Mouse (Mus musculus): ENCODE measurements around the gene Sh3bgrl2. TPM values are rescaled to one million over a fixed set of nuclear protein-coding genes. Genes with fewer than 3 reads are reported as not detected.

Sh3bgrl2 gene
- polyA plus RNA-seq, 1 experiment, result 5.8 TPM

DNA sequence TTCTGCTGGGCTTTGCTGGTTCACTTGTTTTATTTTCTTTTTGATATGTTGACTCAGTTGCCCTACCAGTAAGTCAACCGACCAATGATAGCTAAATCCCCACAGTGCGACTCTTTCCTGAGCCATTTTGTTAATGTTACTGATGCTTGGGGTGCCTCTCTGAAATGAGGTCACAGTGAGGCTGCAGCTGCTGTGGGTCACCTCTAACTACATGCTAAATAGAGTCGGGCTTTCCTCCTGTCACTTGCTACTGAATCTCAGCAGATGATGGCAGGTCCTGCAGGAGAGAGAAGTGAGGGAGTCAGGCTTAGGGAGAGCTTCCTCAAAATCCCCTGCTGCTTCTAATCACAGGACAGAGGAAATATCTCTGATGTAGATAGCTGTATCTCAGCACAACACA, 100.6 kb downstream of the Sh3bgrl2 start:
- Histone ChIP-seq H3K27ac (ENCODE audit: control insufficient read depth, insufficient read depth, low read depth, low read length) (no peak overlapping the region), H3K4me3 (ENCODE audit: control insufficient read depth, low read depth, low read length) (no peak overlapping the region), H3K36me3 (ENCODE audit: control insufficient read depth, insufficient read depth, low read length) (no peaks in the 10 kb centered on the region), H3K4me1 (ENCODE audit: control insufficient read depth, insufficient read depth, low read length) (peaks cover 3% of the 10 kb centered on the region; the same call in 1 of the 2 replicates), H3K27me3 (ENCODE audit: control insufficient read depth, insufficient read depth, low read length) (no peaks in the 10 kb centered on the region)
- no peak for TF ChIP-seq CTCF (IDR thresholded peaks at IDR 0.05; ENCODE audit: control insufficient read depth, insufficient read depth, insufficient replicate concordance, low read depth, low read length)
- no peak for TF ChIP-seq POLR2A (IDR thresholded peaks at IDR 0.05; ENCODE audit: control insufficient read depth, low read depth, low read length)

DNA sequence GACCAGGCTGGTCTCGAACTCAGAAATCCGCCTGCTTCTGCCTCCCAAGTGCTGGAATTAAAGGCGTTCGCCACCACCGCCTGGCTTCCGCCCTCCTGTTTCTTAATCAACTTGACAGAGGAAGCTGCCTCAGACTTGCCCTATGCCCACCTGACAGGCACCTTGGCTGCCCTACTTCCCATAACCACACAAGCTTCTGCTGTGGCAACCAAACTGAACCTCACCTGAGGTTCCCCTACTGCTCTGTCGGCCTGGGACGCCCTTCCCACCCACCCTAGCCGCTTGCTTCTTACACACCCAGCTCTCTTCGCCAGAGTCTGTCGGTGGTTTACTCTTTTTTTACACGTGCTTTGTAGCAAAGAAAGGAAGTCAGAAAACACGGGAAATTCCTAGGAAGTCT, 103.9 kb downstream of the Sh3bgrl2 start:
- Histone ChIP-seq H3K4me1 (ENCODE audit: control insufficient read depth, insufficient read depth, low read length) (peaks cover 3% of the 10 kb centered on the region; the same call in 1 of the 2 replicates), H3K27ac (ENCODE audit: control insufficient read depth, insufficient read depth, low read depth, low read length) (no peak overlapping the region), H3K4me3 (ENCODE audit: control insufficient read depth, low read depth, low read length) (no peak overlapping the region), H3K36me3 (ENCODE audit: control insufficient read depth, insufficient read depth, low read length) (no peaks in the 10 kb centered on the region), H3K27me3 (ENCODE audit: control insufficient read depth, insufficient read depth, low read length) (no peaks in the 10 kb centered on the region)
- TF ChIP-seq CTCF (IDR thresholded peaks at IDR 0.05; ENCODE audit: control insufficient read depth, insufficient read depth, insufficient replicate concordance, low read depth, low read length) (no peak), POLR2A (IDR thresholded peaks at IDR 0.05; ENCODE audit: control insufficient read depth, low read depth, low read length) (no peak)

DNA sequence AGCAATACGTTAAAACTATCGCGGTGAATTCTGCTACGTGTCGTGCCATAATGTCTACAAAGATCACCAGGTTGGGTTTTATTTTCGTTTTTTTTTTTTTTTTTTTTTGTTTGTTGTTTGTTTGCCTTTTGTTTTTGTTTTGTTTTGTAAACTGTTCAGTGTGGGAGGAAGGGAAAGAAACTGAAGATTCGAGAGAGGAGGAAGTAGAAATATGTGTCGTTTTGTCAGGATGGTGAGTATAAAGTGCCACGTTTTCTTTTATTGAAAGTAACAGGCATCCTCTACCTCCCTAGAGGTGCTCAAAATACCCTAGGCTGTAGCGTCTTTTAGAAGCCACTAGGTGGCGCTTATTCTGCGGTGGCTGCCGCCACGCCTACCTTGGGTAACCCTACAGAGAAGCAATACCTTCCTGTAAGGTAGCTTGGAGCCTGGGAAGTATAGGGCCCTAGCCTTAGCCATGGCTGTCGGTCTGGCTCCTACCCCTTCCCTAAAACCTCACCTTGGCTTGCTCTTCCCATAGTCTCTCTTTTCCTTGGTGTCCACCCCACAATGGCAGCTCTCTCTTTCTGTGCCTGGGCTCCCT, 104.6 kb downstream of the Sh3bgrl2 start:
- Histone ChIP-seq H3K27me3 (ENCODE audit: control insufficient read depth, insufficient read depth, low read length) (no peaks in the 10 kb centered on the region), H3K4me3 (ENCODE audit: control insufficient read depth, low read depth, low read length) (peak overlapping the region; percentile 29), H3K36me3 (ENCODE audit: control insufficient read depth, insufficient read depth, low read length) (no peaks in the 10 kb centered on the region), H3K4me1 (ENCODE audit: control insufficient read depth, insufficient read depth, low read length) (peaks cover 3% of the 10 kb centered on the region; the same call in 1 of the 2 replicates), H3K27ac (ENCODE audit: control insufficient read depth, insufficient read depth, low read depth, low read length) (no peak overlapping the region)
- TF ChIP-seq CTCF (IDR thresholded peaks at IDR 0.05; ENCODE audit: control insufficient read depth, insufficient read depth, insufficient replicate concordance, low read depth, low read length) (peak; percentile 81; the same call in 1 of the 2 replicates), POLR2A (IDR thresholded peaks at IDR 0.05; ENCODE audit: control insufficient read depth, low read depth, low read length) (no peak)

- Histone ChIP-seq H3K27me3 (ENCODE audit: control insufficient read depth, insufficient read depth, low read length) (no peaks in the 10 kb centered on the region), H3K4me3 (ENCODE audit: control insufficient read depth, low read depth, low read length) (no peak overlapping the region), H3K4me1 (ENCODE audit: control insufficient read depth, insufficient read depth, low read length) (peaks cover 3% of the 10 kb centered on the region; the same call in 1 of the 2 replicates), H3K27ac (ENCODE audit: control insufficient read depth, insufficient read depth, low read depth, low read length) (no peak overlapping the region), H3K36me3 (ENCODE audit: control insufficient read depth, insufficient read depth, low read length) (no peaks in the 10 kb centered on the region)
- TF ChIP-seq POLR2A (IDR thresholded peaks at IDR 0.05; ENCODE audit: control insufficient read depth, low read depth, low read length) (no peak), CTCF (IDR thresholded peaks at IDR 0.05; ENCODE audit: control insufficient read depth, insufficient read depth, insufficient replicate concordance, low read depth, low read length) (no peak)
These were observed 106.5 kb downstream of the Sh3bgrl2 start for GRCm38 (mm10) chr9:83654601-83655000.

- Histone ChIP-seq H3K27ac (ENCODE audit: control insufficient read depth, insufficient read depth, low read depth, low read length) (no peak overlapping the region), H3K36me3 (ENCODE audit: control insufficient read depth, insufficient read depth, low read length) (no peaks in the 10 kb centered on the region), H3K27me3 (ENCODE audit: control insufficient read depth, insufficient read depth, low read length) (no peaks in the 10 kb centered on the region), H3K4me1 (ENCODE audit: control insufficient read depth, insufficient read depth, low read length) (peaks cover 3% of the 10 kb centered on the region; the same call in 1 of the 2 replicates), H3K4me3 (ENCODE audit: control insufficient read depth, low read depth, low read length) (no peak overlapping the region)
- TF ChIP-seq POLR2A (IDR thresholded peaks at IDR 0.05; ENCODE audit: control insufficient read depth, low read depth, low read length) (no peak), CTCF (IDR thresholded peaks at IDR 0.05; ENCODE audit: control insufficient read depth, insufficient read depth, insufficient replicate concordance, low read depth, low read length) (no peak)
These were observed 109.0 kb downstream of the Sh3bgrl2 start for GRCm38 (mm10) chr9:83656960-83657651.

GRCm38 (mm10) chr9:83657652-83658002, 109.5 kb downstream of the Sh3bgrl2 start:
- no peak for TF ChIP-seq POLR2A (IDR thresholded peaks at IDR 0.05; ENCODE audit: control insufficient read depth, low read depth, low read length)
- TF ChIP-seq CTCF (IDR thresholded peaks at IDR 0.05; ENCODE audit: control insufficient read depth, insufficient read depth, insufficient replicate concordance, low read depth, low read length), result no peak
- Histone ChIP-seq H3K4me3 (ENCODE audit: control insufficient read depth, low read depth, low read length) (no peak overlapping the region), H3K36me3 (ENCODE audit: control insufficient read depth, insufficient read depth, low read length) (no peaks in the 10 kb centered on the region), H3K27me3 (ENCODE audit: control insufficient read depth, insufficient read depth, low read length) (no peaks in the 10 kb centered on the region), H3K4me1 (ENCODE audit: control insufficient read depth, insufficient read depth, low read length) (peaks cover 3% of the 10 kb centered on the region; the same call in 1 of the 2 replicates), H3K27ac (ENCODE audit: control insufficient read depth, insufficient read depth, low read depth, low read length) (no peak overlapping the region)

GRCm38 (mm10) chr9:83659081-83659480, 111.0 kb downstream of the Sh3bgrl2 start:
- H3K27ac ChIP-seq (ENCODE audit: control insufficient read depth, insufficient read depth, low read depth, low read length), result no peak overlapping the region
- TF ChIP-seq POLR2A (IDR thresholded peaks at IDR 0.05; ENCODE audit: control insufficient read depth, low read depth, low read length) (no peak), CTCF (IDR thresholded peaks at IDR 0.05; ENCODE audit: control insufficient read depth, insufficient read depth, insufficient replicate concordance, low read depth, low read length) (no peak)
- no peaks in the 10 kb centered on the region for H3K36me3 ChIP-seq (ENCODE audit: control insufficient read depth, insufficient read depth, low read length)
- H3K4me3 ChIP-seq (ENCODE audit: control insufficient read depth, low read depth, low read length), result no peak overlapping the region
- H3K27me3 ChIP-seq (ENCODE audit: control insufficient read depth, insufficient read depth, low read length), result no peaks in the 10 kb centered on the region
- no peaks in the 10 kb centered on the region for H3K4me1 ChIP-seq (ENCODE audit: control insufficient read depth, insufficient read depth, low read length)

Measured in testis, adult 2 months (tissue).